Mouse (Mus musculus) neutrophil, adult 65 days (primary cell): ENCODE data around the gene Shroom4. TPM values are rescaled to one million over a fixed set of nuclear protein-coding genes. Genes with fewer than 3 reads are reported as not detected.

Source experiments
- total RNA-seq: library from RNA; stranded (reverse); gene quantifications from 2 replicates; pipeline ENCODE4 v1.2.4, GENCODE M21; 2023

Gene Shroom4
- total RNA-seq: 0.16 TPM in 1 of 2 replicates, not detected in the other

GRCm38 (mm10) chrX:6399626-6400397, at the start of gene Shroom4:
Gene Shroom4 (plus strand): TSS chrX:6399854.

Other genes starting within 250 kb of the Shroom4 start
- not detected in 2 replicates for gene Nudt10, start 226.8 kb upstream of the Shroom4 start, total RNA-seq
- gene Bmp15, start 79.1 kb upstream of the Shroom4 start, total RNA-seq: not detected in 2 replicates